Mouse (Mus musculus) heart, embryonic 14.5 days (tissue): ENCODE data around the gene Rmi2. TPM values are rescaled to one million over a fixed set of nuclear protein-coding genes. Genes with fewer than 3 reads are reported as not detected.

Source experiments
- ATAC-seq: fragments of 200-750 bp; cut with Nextera tagmentation; 2 replicates; pipeline ENCODE4 v1.8.0; 2017; ENCODE audit warnings: low read depth, moderate TSS enrichment; ENCODE audit not compliant: insufficient number of reproducible peaks, insufficient read depth, low FRiP score
- H3K27ac ChIP-seq, 2 experiments: fragments of 200-500 bp in 1 of 2; fragments of 300-500 bp in 1 of 2; sonication (generic) in 1 of 2; replicated peaks in 1 of 2; 2 replicates each; pipeline ENCODE4 v1.5.1; 2012 to 2014; ENCODE audit warnings: low read depth in 2 of 2, low read length in 2 of 2, control low read depth in 1 of 2, mild to moderate bottlenecking in 1 of 2, mixed read lengths in 1 of 2; ENCODE audit not compliant: control insufficient read depth in 1 of 2, insufficient read depth in 1 of 2
- H3K27me3 ChIP-seq: fragments of 300-500 bp; sonication (generic); 2 replicates; pipeline ENCODE4 v1.6.1; 2014; ENCODE audit warnings: mild to moderate bottlenecking, low read length, control low read depth; ENCODE audit not compliant: control insufficient read depth, insufficient read depth
- H3K36me3 ChIP-seq: fragments of 300-500 bp; sonication (generic); 2 replicates; pipeline ENCODE4 v1.6.1; 2014; ENCODE audit warnings: mild to moderate bottlenecking, control low read depth, low read length, mixed read lengths; ENCODE audit not compliant: control insufficient read depth, insufficient read depth
- H3K4me1 ChIP-seq, 2 experiments: fragments of 200-500 bp in 1 of 2; fragments of 300-500 bp in 1 of 2; sonication (generic) in 1 of 2; 2 replicates each; pipeline ENCODE4 v1.6.1; 2012 to 2014; ENCODE audit warnings: low read length in 2 of 2, control low read depth in 1 of 2, mixed read lengths in 1 of 2; ENCODE audit not compliant: control insufficient read depth in 2 of 2, insufficient read depth in 2 of 2
- H3K4me2 ChIP-seq: fragments of 300-500 bp; sonication (generic); 2 replicates; pipeline ENCODE4 v1.6.1; 2014; ENCODE audit warnings: mild to moderate bottlenecking, low read length
- H3K4me3 ChIP-seq, 2 experiments: fragments of 200-500 bp in 1 of 2; fragments of 300-500 bp in 1 of 2; sonication (generic) in 1 of 2; 2 replicates each; pipeline ENCODE4 v1.5.1; 2012 to 2014; ENCODE audit warnings: low read length in 2 of 2, mild to moderate bottlenecking in 2 of 2, control low read depth in 1 of 2, low read depth in 1 of 2, moderate library complexity in 1 of 2; ENCODE audit not compliant: control insufficient read depth in 1 of 2, insufficient read depth in 1 of 2
- H3K9ac ChIP-seq: fragments of 300-500 bp; sonication (generic); 2 replicates; pipeline ENCODE4 v1.6.1; 2014; ENCODE audit warnings: mild to moderate bottlenecking, low read length
- H3K9me3 ChIP-seq: fragments of 300-500 bp; sonication (generic); 2 replicates; pipeline ENCODE4 v1.6.1; 2016; ENCODE audit warnings: low read length, control low read depth; ENCODE audit not compliant: control insufficient read depth
- WGBS: fragments of 180-500 bp; shearing (Covaris S2); extraction: QIAGEN DNeasy Blood & Tissue Kit; methylation state at CpG from one replicate; pipeline ENCODE4 v1.1.7; 2014; 5-methylcytosine and 5-hydroxymethylcytosine counted together
- polyA plus RNA-seq: library from polyadenylated mRNA; unstranded; fragments of >200 nt; fragmentation: Nextera tagmentation; extraction: Ambion mirVana; gene quantifications from 2 replicates; pipeline ENCODE4 v1.2.1, GENCODE M21; 2014

Gene Rmi2
- polyA plus RNA-seq, 1 experiment from 2014 or later: 2.8 TPM

- ATAC-seq: no peak
- peaks cover 9 to 10% of the 10 kb centered on the region in 2 experiments; a peak in 2 of 4 replicates for H3K4me1 ChIP-seq
- H3K4me2 ChIP-seq: no peak overlapping the region
- H3K27ac ChIP-seq: no peak overlapping the region
- WGBS: 65% methylated on average over 5 of the region's 5 CpGs
- no peak overlapping the region for H3K9ac ChIP-seq
- no peak overlapping the region for H3K4me3 ChIP-seq
- H3K27me3 ChIP-seq: no peaks in the 10 kb centered on the region
- H3K36me3 ChIP-seq: no peaks in the 10 kb centered on the region
- H3K9me3 ChIP-seq: no peaks in the 10 kb centered on the region
Observed at GRCm38 (mm10) chr16:10923561-10923960, 88.7 kb downstream of the Rmi2 start.

GRCm38 (mm10) chr16:10925591-10926180 lies 90.8 kb downstream of the Rmi2 start:
- Histone ChIP-seq H3K9me3 (no peaks in the 10 kb centered on the region), H3K27ac (no peak overlapping the region), H3K4me1 (0 out of 4 replicates have a peak, but pooled peaks cover 0 to 4% of the 10 kb centered on the region in 2 experiments), H3K9ac (no peak overlapping the region), H3K36me3 (no peaks in the 10 kb centered on the region), H3K4me3 (no peak overlapping the region), H3K4me2 (no peak overlapping the region), H3K27me3 (no peaks in the 10 kb centered on the region)
- 38% methylated on average over 7 of the region's 7 CpGs for WGBS
- no peak for ATAC-seq

GRCm38 (mm10) chr16:10927026-10927425 lies 92.2 kb downstream of the Rmi2 start:
- Histone ChIP-seq H3K36me3 (no peaks in the 10 kb centered on the region), H3K27ac (no peak overlapping the region), H3K4me2 (no peak overlapping the region), H3K9ac (no peak overlapping the region), H3K4me3 (no peak overlapping the region), H3K4me1 (0 out of 4 replicates have a peak, but pooled peaks cover 0 to 4% of the 10 kb centered on the region in 2 experiments), H3K27me3 (no peaks in the 10 kb centered on the region), H3K9me3 (no peaks in the 10 kb centered on the region)
- ATAC-seq: no peak
- 64% methylated on average over 1 of the region's 1 CpGs for WGBS

- Histone ChIP-seq H3K4me3 (no peak overlapping the region), H3K4me2 (no peak overlapping the region), H3K27ac (no peak overlapping the region), H3K9ac (no peak overlapping the region), H3K36me3 (no peaks in the 10 kb centered on the region), H3K27me3 (no peaks in the 10 kb centered on the region), H3K9me3 (no peaks in the 10 kb centered on the region), H3K4me1 (no peaks in the 10 kb centered on the region; a peak in 1 of 4 replicates)
- WGBS: 69% methylated on average over 3 of the region's 3 CpGs
- ATAC-seq: no peak
Observed at GRCm38 (mm10) chr16:10933372-10933771, 98.5 kb downstream of the Rmi2 start.

GRCm38 (mm10) chr16:10934047-10934446 lies 99.2 kb downstream of the Rmi2 start:
- 91% methylated on average over 1 of the region's 1 CpGs for WGBS
- H3K4me1 ChIP-seq: no peaks in the 10 kb centered on the region; a peak in 1 of 4 replicates
- no peak overlapping the region for H3K4me3 ChIP-seq
- H3K36me3 ChIP-seq: no peaks in the 10 kb centered on the region
- H3K27me3 ChIP-seq: no peaks in the 10 kb centered on the region
- H3K9me3 ChIP-seq: no peaks in the 10 kb centered on the region
- H3K27ac ChIP-seq: no peak overlapping the region
- no peak overlapping the region for H3K4me2 ChIP-seq
- H3K9ac ChIP-seq: no peak overlapping the region
- ATAC-seq: no peak

GRCm38 (mm10) chr16:10936700-10937319 lies 102.0 kb downstream of the Rmi2 start:
- Histone ChIP-seq H3K27me3 (no peaks in the 10 kb centered on the region), H3K4me1 (no peaks in the 10 kb centered on the region; a peak in 1 of 4 replicates), H3K9ac (no peak overlapping the region), H3K9me3 (no peaks in the 10 kb centered on the region), H3K4me3 (no peak overlapping the region), H3K36me3 (no peaks in the 10 kb centered on the region), H3K27ac (no peak overlapping the region), H3K4me2 (no peak overlapping the region)
- 69% methylated on average over 5 of the region's 5 CpGs for WGBS
- no peak for ATAC-seq

GRCm38 (mm10) chr16:10937497-10937896 lies 102.6 kb downstream of the Rmi2 start:
- H3K9ac ChIP-seq: no peak overlapping the region
- no peaks in the 10 kb centered on the region for H3K27me3 ChIP-seq
- no peak overlapping the region for H3K4me2 ChIP-seq
- ATAC-seq: no peak
- H3K9me3 ChIP-seq: no peaks in the 10 kb centered on the region
- H3K27ac ChIP-seq: no peak overlapping the region
- no peaks in the 10 kb centered on the region for H3K36me3 ChIP-seq
- WGBS: 57% methylated on average over 11 of the region's 11 CpGs
- no peak overlapping the region for H3K4me3 ChIP-seq
- H3K4me1 ChIP-seq: no peaks in the 10 kb centered on the region; a peak in 1 of 4 replicates
